Mouse (Mus musculus): Measurements from ENCODE around the gene Ap5z1. TPM values are rescaled to one million over a fixed set of nuclear protein-coding genes. Genes with fewer than 3 reads are reported as not detected.

Ap5z1 gene
- total RNA-seq, 2 experiments from 2014 or later, result 18.3 to 20.5 TPM

GRCm38 (mm10) chr5:142463011-142463410 lies 733 bp upstream of the Ap5z1 start:
- DNase-seq (ENCODE audit: low spot score in 2 of 2), result no peak

GRCm38 (mm10) chr5:142468375-142468774 lies 4.6 kb downstream of the Ap5z1 start:
- no peak for DNase-seq (ENCODE audit: low spot score in 2 of 2)

- no peak for DNase-seq (ENCODE audit: low spot score in 2 of 2)
Observed at GRCm38 (mm10) chr5:142469796-142470195, 6.1 kb downstream of the Ap5z1 start.

DNA sequence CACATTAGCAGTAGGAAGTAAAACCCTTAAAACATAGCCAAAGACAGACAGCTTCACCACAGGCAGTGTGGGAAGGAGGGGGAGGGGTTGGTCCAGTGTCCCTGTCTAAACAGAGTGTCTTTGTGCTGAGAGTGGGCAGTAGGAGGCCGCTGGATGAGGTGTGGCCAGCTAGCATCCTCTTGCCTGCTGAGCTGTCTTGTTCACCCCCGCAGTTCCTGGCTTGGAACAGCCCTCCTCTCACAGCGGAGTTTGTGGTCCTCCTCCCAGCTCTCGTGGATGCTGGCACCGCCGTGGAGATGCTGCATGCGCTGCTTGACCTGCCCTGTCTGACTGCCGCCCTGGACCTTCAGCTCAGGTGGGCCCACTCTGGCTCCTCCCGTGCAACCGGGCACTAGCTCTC lies 10.0 kb downstream of the Ap5z1 start:
- peak; percentile 67 to 79 for DNase-seq (ENCODE audit: low spot score in 2 of 2)

DNA sequence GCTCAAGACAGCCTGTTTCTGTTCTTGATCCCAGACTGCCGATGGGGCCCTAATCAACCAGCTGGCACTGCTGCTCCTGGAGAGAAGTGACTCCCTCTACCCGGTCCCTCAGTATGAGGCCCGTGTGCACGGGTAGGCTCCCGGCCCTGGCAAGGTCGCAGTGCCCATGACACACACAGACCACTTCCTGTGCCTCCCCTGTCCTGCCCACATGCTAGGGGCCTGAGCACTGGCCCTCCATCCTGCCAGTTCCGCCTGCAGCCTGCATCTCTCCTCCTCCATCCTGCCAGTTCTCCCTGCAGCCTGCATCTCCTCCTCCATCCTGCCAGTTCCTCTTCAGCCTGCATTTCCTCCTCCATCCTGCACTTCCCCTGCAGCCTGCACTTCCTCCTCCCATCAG lies 11.9 kb downstream of the Ap5z1 start:
- no peak for DNase-seq (ENCODE audit: low spot score in 2 of 2)

GRCm38 (mm10) chr5:142477346-142477745 lies 13.6 kb downstream of the Ap5z1 start:
- no peak for DNase-seq (ENCODE audit: low spot score in 2 of 2)

- no peak for DNase-seq (ENCODE audit: low spot score in 2 of 2)
Observed at GRCm38 (mm10) chr5:142477866-142478615, 14.3 kb downstream of the Ap5z1 start.

DNA sequence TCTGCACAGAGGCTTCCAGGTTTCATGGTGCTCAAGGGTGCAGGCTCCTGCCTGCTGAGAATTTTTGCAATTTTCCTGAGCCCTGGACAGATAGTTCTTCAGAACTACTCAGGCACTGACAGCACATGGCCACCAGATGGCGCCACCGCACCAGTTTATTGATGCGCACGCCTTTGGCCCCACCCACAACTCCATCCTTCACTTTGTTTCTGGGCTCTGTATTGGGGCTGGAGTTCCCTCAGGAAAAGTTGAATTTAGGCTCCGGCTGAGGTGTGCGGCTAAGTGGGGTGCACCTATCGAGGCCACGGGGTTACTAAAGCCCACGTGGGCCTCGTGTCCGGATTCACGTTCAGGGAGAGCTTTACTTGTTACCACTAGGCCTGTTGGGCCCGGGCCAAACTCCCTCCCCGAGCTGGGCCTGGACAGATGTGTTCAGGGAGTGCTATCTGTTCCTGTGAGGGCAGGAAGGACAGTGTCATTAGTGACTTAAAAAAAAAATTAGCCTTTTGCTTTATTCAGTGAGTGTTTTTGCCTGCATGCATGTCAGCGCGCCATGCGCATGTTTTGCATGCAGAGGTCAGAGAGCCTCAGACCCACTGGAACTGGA lies 15.2 kb downstream of the Ap5z1 start:
- peak; percentile 79 to 89 for DNase-seq (ENCODE audit: low spot score in 2 of 2)

- DNase-seq (ENCODE audit: low spot score in 2 of 2), result no peak
Observed at GRCm38 (mm10) chr5:142482512-142482911, 18.8 kb downstream of the Ap5z1 start.

DNA sequence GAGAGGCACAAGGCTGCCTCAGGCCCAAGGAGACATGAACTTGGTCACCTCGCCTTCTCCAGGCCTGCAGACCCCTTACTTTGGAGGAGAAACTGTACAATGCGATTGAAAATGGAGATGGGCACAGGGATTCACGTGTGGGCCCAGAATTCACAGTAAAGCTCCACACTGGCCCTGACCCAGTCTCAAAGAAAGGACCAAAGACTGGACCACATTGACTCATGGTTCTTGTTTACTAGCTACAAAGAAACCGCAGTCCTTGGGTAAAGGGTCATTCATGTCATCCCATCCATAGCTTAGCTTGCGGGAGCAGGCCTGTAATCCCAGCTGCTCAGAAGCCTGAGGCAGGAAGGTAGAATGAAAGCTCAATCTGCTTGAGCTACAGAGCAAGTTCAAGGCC lies 19.8 kb downstream of the Ap5z1 start:
- no peak for DNase-seq (ENCODE audit: low spot score in 2 of 2)

DNA sequence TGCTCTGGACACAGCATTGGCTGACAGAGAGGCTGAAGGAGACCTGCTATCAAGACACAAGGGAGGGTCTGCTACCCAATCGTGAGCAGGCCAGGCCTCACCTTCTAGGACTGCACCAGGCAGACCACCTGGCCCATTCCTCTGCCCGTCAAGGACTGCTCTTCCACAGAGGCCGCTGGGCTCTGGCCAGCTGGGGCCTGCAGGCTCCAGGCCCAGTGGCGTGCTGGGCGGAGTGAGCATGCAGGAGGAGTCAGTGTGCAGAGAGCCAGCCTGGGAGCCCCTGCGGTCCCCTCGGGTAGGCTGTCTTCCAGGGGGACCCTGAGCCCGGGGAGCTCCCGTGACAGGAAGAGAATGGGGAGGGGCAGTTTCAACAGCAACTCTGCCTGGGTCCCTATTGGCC lies 22.9 kb downstream of the Ap5z1 start:
- DNase-seq (ENCODE audit: low spot score in 2 of 2), result no peak

- DNase-seq (ENCODE audit: low spot score in 2 of 2), result no peak
Observed at GRCm38 (mm10) chr5:142489955-142490707, 26.4 kb downstream of the Ap5z1 start.

DNA sequence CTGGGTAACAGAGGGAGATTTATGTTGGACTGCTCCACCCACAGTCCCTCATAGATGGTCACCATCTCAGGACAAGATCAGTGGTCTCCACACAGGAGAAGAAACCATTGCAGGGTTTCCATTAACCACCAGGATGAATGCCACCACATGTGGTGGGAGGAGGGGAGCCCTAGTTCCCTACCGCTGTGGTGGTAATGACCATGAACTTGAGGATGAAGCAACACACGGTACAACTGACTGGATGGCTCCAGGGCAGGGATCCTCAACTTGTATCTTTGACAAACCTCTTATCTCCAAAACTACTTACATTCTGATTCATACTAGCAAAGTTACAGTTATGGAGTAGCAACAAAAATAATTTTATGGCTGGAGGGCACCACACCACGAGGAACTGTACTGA lies 29.6 kb downstream of the Ap5z1 start:
- no peak for DNase-seq (ENCODE audit: low spot score in 2 of 2)

- no peak for DNase-seq (ENCODE audit: low spot score in 2 of 2)
Observed at GRCm38 (mm10) chr5:142495321-142496096, 31.8 kb downstream of the Ap5z1 start.

- DNase-seq (ENCODE audit: low spot score in 2 of 2), result peak in 1 of 2 experiments; percentile 47
Observed at GRCm38 (mm10) chr5:142498964-142499363, 35.2 kb downstream of the Ap5z1 start.

GRCm38 (mm10) chr5:142500918-142501317 lies 37.2 kb downstream of the Ap5z1 start:
- no peak for DNase-seq (ENCODE audit: low spot score in 2 of 2)

- peak; percentile 77 to 86 for DNase-seq (ENCODE audit: low spot score in 2 of 2)
Observed at GRCm38 (mm10) chr5:142502414-142502813, 38.7 kb downstream of the Ap5z1 start.

GRCm38 (mm10) chr5:142504175-142504574 lies 40.4 kb downstream of the Ap5z1 start:
- peak in 1 of 2 experiments; percentile 48 for DNase-seq (ENCODE audit: low spot score in 2 of 2)

- DNase-seq (ENCODE audit: low spot score in 2 of 2), result no peak
Observed at GRCm38 (mm10) chr5:142505695-142506423, 42.1 kb downstream of the Ap5z1 start.
